Mouse (Mus musculus): ENCODE measurements at regions not wholly inside any gene's neighbourhood (a gene's known extent, or its start where the extent isn't known, plus 50 kb on each side); places are given as distances from the start of the nearest gene placed in this dataset.

DNA sequence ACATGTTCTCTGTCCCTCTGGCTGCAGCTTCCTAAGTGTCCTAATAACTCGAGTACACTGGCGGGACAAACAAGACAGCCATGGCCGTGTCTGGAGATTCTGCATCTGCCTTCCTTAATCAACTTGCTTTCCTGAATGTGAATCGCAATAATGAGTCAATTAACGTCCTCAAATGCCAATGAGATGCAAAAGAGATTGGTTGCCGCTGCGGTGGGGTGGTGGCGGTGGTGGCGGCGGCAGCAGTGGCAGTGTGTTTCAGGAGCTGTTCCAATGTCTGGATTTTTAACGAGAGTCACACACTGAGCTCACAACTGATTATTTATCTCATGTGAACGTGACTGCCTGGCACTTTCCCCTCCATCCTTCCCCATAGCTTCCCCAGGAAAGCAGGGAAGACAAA is 197.6 kb upstream of the Gk2 start:
- Histone ChIP-seq H3K4me1 (peaks cover 6% of the 10 kb centered on the region; the same call in 1 of the 2 replicates), H3K4me2 (peak overlapping the region; percentile 34), H3K27ac (peak overlapping the region; percentile 53; the same call in 1 of the 2 replicates), H3K9me3 (no peaks in the 10 kb centered on the region), H3K9ac (no peak overlapping the region), H3K36me3 (replicated peaks) (no peaks in the 10 kb centered on the region), H3K4me3 (replicated peaks) (no peak overlapping the region), H3K27me3 (no peaks in the 10 kb centered on the region)
- ATAC-seq (ENCODE audit: low FRiP score), result peak; percentile 73
- 34% methylated on average over 12 of the region's 12 CpGs for WGBS

DNA sequence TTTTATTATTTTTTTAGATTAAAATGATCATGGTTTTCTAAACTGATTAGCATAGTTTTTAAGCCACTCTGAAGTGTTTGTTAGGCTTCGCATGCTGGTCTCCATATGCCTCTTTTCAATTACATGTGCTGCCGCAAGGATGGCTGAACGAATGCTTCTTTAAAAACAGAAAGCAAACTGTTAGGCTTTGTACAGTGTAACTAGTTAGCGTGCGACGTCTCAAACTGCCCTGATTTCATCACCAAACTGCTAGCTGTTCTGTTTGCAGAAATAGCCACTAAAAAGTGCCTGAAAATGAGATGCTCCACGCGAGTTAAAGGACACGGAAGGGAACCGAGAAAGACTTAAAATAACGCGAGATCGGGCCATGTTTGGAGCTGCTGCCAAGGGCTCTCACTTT is 185.4 kb upstream of the Gk2 start:
- ATAC-seq (ENCODE audit: low FRiP score), result no peak
- H3K27me3 ChIP-seq, result no peaks in the 10 kb centered on the region
- H3K9me3 ChIP-seq, result no peaks in the 10 kb centered on the region
- H3K9ac ChIP-seq, result no peak overlapping the region
- 86% methylated on average over 13 of the region's 13 CpGs for WGBS
- H3K36me3 ChIP-seq (replicated peaks), result no peaks in the 10 kb centered on the region
- H3K27ac ChIP-seq, result no peak overlapping the region
- no peak overlapping the region for H3K4me2 ChIP-seq
- no peak overlapping the region for H3K4me3 ChIP-seq (replicated peaks)
- H3K4me1 ChIP-seq, result no peaks in the 10 kb centered on the region

- Histone ChIP-seq H3K27me3 (no peaks in the 10 kb centered on the region), H3K4me3 (replicated peaks) (no peak overlapping the region), H3K9me3 (no peaks in the 10 kb centered on the region), H3K36me3 (replicated peaks) (no peaks in the 10 kb centered on the region), H3K9ac (no peak overlapping the region), H3K27ac (no peak overlapping the region), H3K4me1 (no peaks in the 10 kb centered on the region), H3K4me2 (no peak overlapping the region)
- 95% methylated on average over 12 of the region's 12 CpGs for WGBS
- no peak for ATAC-seq (ENCODE audit: low FRiP score)
These were observed 184.8 kb upstream of the Gk2 start for GRCm38 (mm10) chr5:97641646-97642045.

DNA sequence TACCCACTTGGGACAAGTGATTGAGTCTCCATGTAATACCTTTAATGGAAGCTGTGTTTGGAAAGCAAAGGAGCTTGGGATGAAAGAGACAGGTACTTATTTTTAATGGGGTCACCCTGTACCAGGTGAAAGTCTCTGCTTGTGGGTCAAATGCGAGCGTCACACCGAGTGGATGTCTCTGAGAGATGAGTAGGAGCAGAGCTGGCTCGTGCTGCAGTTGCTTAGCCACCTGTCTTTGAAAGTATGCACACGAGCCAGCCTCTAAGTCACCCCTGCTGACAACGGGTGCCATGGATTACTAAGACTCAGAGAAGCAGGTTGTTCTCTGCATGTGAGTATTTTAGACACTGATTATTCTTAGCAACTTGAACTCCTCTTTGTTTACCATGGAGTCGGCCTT is 179.5 kb upstream of the Gk2 start:
- Histone ChIP-seq H3K27ac (no peak overlapping the region), H3K9me3 (no peaks in the 10 kb centered on the region), H3K4me3 (replicated peaks) (no peak overlapping the region), H3K27me3 (no peaks in the 10 kb centered on the region), H3K36me3 (replicated peaks) (no peaks in the 10 kb centered on the region), H3K4me1 (no peaks in the 10 kb centered on the region), H3K9ac (no peak overlapping the region), H3K4me2 (no peak overlapping the region)
- WGBS, result 72% methylated on average over 7 of the region's 7 CpGs
- ATAC-seq (ENCODE audit: low FRiP score), result no peak

DNA sequence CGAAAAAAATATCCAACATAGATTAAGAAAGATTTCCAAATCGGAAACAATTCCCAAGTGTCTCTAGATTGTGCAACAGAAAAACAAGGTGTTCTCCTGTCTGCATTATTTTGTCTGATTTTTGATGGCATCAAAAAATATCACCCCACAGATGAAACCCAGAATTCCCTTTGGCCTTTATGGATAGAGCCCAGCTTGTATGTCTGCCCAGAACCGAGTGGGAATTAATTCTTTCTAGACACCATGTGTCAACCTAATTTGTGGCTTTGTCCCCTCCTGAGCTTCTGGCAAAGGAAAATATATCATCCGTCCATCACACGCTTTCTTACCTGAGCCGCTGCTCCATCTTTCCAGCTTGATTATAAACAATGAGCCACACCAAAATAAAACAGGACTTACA is 176.9 kb upstream of the Gk2 start:
- WGBS, result 88% methylated on average over 6 of the region's 6 CpGs
- H3K9ac ChIP-seq, result no peak overlapping the region
- H3K4me3 ChIP-seq (replicated peaks), result no peak overlapping the region
- no peaks in the 10 kb centered on the region for H3K9me3 ChIP-seq
- ATAC-seq (ENCODE audit: low FRiP score), result no peak
- H3K36me3 ChIP-seq (replicated peaks), result no peaks in the 10 kb centered on the region
- no peaks in the 10 kb centered on the region for H3K4me1 ChIP-seq
- no peak overlapping the region for H3K4me2 ChIP-seq
- H3K27ac ChIP-seq, result no peak overlapping the region
- H3K27me3 ChIP-seq, result no peaks in the 10 kb centered on the region

DNA sequence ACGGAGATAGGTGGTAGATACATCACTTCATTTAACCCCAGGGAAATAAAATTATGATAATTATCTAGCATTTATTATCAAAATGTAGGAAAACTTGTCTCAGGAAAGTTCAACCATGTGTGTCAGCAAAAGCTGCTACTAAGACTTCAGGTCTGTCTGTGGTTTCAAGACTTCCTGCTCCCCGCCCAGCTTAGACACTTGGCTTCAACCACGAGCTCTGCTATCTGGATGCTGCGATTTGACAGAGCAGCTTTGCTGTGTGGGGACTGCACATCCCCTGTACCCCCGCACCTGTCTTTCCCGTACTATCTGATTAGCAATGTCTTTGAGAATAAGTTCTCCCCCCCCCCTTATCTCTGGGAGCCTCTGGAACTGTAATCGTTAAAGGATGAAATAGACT is 176.0 kb upstream of the Gk2 start:
- Histone ChIP-seq H3K4me1 (no peaks in the 10 kb centered on the region), H3K4me3 (replicated peaks) (no peak overlapping the region), H3K9ac (no peak overlapping the region), H3K9me3 (no peaks in the 10 kb centered on the region), H3K4me2 (no peak overlapping the region), H3K36me3 (replicated peaks) (no peaks in the 10 kb centered on the region), H3K27me3 (no peaks in the 10 kb centered on the region), H3K27ac (no peak overlapping the region)
- ATAC-seq (ENCODE audit: low FRiP score), result no peak
- 83% methylated on average over 7 of the region's 7 CpGs for WGBS

GRCm38 (mm10) chr5:97625200-97625599 is 168.4 kb upstream of the Gk2 start:
- H3K27ac ChIP-seq, result no peak overlapping the region
- ATAC-seq (ENCODE audit: low FRiP score), result no peak
- no peaks in the 10 kb centered on the region for H3K4me1 ChIP-seq
- H3K36me3 ChIP-seq (replicated peaks), result no peaks in the 10 kb centered on the region
- no peaks in the 10 kb centered on the region for H3K9me3 ChIP-seq
- H3K27me3 ChIP-seq, result no peaks in the 10 kb centered on the region
- H3K9ac ChIP-seq, result no peak overlapping the region
- 87% methylated on average over 3 of the region's 3 CpGs for WGBS
- H3K4me2 ChIP-seq, result no peak overlapping the region
- H3K4me3 ChIP-seq (replicated peaks), result no peak overlapping the region

GRCm38 (mm10) chr5:97619890-97620289 is 163.1 kb upstream of the Gk2 start:
- Histone ChIP-seq H3K36me3 (replicated peaks) (no peaks in the 10 kb centered on the region), H3K9ac (no peak overlapping the region), H3K9me3 (no peaks in the 10 kb centered on the region), H3K27ac (no peak overlapping the region), H3K27me3 (no peaks in the 10 kb centered on the region), H3K4me2 (no peak overlapping the region), H3K4me1 (no peaks in the 10 kb centered on the region), H3K4me3 (replicated peaks) (no peak overlapping the region)
- no peak for ATAC-seq (ENCODE audit: low FRiP score)
- WGBS, result 94% methylated on average over 2 of the region's 2 CpGs

- Histone ChIP-seq H3K4me2 (no peak overlapping the region), H3K27ac (no peak overlapping the region), H3K9ac (no peak overlapping the region), H3K27me3 (no peaks in the 10 kb centered on the region), H3K9me3 (no peaks in the 10 kb centered on the region), H3K4me3 (replicated peaks) (no peak overlapping the region), H3K4me1 (no peaks in the 10 kb centered on the region), H3K36me3 (replicated peaks) (no peaks in the 10 kb centered on the region)
- WGBS, result 89% methylated on average over 4 of the region's 4 CpGs
- ATAC-seq (ENCODE audit: low FRiP score), result no peak
These were observed 161.6 kb upstream of the Gk2 start for GRCm38 (mm10) chr5:97618411-97618810.

DNA sequence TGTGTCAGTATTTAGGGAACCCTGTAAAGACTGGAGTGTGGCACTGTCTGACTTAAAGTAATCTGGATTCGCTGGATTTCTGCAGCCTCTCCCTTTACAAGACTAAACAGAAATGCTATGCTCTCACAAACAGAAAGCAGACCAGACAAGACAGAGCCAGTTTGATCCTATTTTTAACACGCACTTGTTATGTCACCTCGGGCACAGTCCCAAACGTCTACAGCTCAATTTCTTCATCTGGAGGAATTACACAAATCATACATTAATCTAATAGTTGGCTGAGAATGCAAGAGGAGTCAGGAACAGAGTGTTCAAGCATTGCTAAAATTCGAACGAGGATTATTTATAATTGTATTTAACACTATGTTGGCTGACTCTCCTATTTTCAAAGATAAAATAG is 145.4 kb upstream of the Gk2 start:
- H3K4me2 ChIP-seq, result no peak overlapping the region
- H3K36me3 ChIP-seq (replicated peaks), result no peaks in the 10 kb centered on the region
- H3K9me3 ChIP-seq, result no peaks in the 10 kb centered on the region
- H3K27me3 ChIP-seq, result no peaks in the 10 kb centered on the region
- H3K4me1 ChIP-seq, result no peaks in the 10 kb centered on the region
- no peak overlapping the region for H3K27ac ChIP-seq
- ATAC-seq (ENCODE audit: low FRiP score), result no peak
- H3K9ac ChIP-seq, result no peak overlapping the region
- no peak overlapping the region for H3K4me3 ChIP-seq (replicated peaks)
- WGBS, result 85% methylated on average over 6 of the region's 6 CpGs

- ATAC-seq (ENCODE audit: low FRiP score), result no peak
- Histone ChIP-seq H3K27me3 (no peaks in the 10 kb centered on the region), H3K4me1 (no peaks in the 10 kb centered on the region), H3K27ac (no peak overlapping the region), H3K4me3 (replicated peaks) (no peak overlapping the region), H3K9me3 (no peaks in the 10 kb centered on the region), H3K4me2 (no peak overlapping the region), H3K36me3 (replicated peaks) (no peaks in the 10 kb centered on the region), H3K9ac (no peak overlapping the region)
- WGBS, result 88% methylated on average over 2 of the region's 2 CpGs
These were observed 144.6 kb upstream of the Gk2 start for GRCm38 (mm10) chr5:97601384-97601783.

- H3K36me3 ChIP-seq (replicated peaks), result no peaks in the 10 kb centered on the region
- no peaks in the 10 kb centered on the region for H3K4me1 ChIP-seq
- no peak overlapping the region for H3K4me3 ChIP-seq (replicated peaks)
- H3K9me3 ChIP-seq, result no peaks in the 10 kb centered on the region
- no peak overlapping the region for H3K27ac ChIP-seq
- no peak overlapping the region for H3K4me2 ChIP-seq
- H3K27me3 ChIP-seq, result no peaks in the 10 kb centered on the region
- H3K9ac ChIP-seq, result no peak overlapping the region
- ATAC-seq (ENCODE audit: low FRiP score), result no peak
- 82% methylated on average over 9 of the region's 9 CpGs for WGBS
These were observed 141.9 kb upstream of the Gk2 start for GRCm38 (mm10) chr5:97598741-97599140.

- Histone ChIP-seq H3K4me1 (no peaks in the 10 kb centered on the region), H3K27me3 (no peaks in the 10 kb centered on the region), H3K27ac (no peak overlapping the region), H3K4me2 (no peak overlapping the region), H3K36me3 (replicated peaks) (no peaks in the 10 kb centered on the region), H3K9me3 (no peaks in the 10 kb centered on the region), H3K9ac (no peak overlapping the region), H3K4me3 (replicated peaks) (no peak overlapping the region)
- ATAC-seq (ENCODE audit: low FRiP score), result no peak
- WGBS, result 86% methylated on average over 2 of the region's 2 CpGs
These were observed 139.1 kb upstream of the Gk2 start for GRCm38 (mm10) chr5:97595916-97596315.

GRCm38 (mm10) chr5:97594081-97594480 is 137.3 kb upstream of the Gk2 start:
- no peak overlapping the region for H3K9ac ChIP-seq
- no peak overlapping the region for H3K4me3 ChIP-seq (replicated peaks)
- no peaks in the 10 kb centered on the region for H3K27me3 ChIP-seq
- no peaks in the 10 kb centered on the region for H3K9me3 ChIP-seq
- H3K27ac ChIP-seq, result no peak overlapping the region
- ATAC-seq (ENCODE audit: low FRiP score), result no peak
- 51% methylated on average over 7 of the region's 7 CpGs for WGBS
- H3K36me3 ChIP-seq (replicated peaks), result no peaks in the 10 kb centered on the region
- no peak overlapping the region for H3K4me2 ChIP-seq
- no peaks in the 10 kb centered on the region for H3K4me1 ChIP-seq
